Mouse (Mus musculus): Measurements from ENCODE around the gene Aif1.
A peak's percentile ranks its signal among the peaks of the same experiment; 100 is the strongest.

The Aif1 gene

GRCm38 (mm10) chr17:35165451-35166155 is 10.3 kb downstream of the Aif1 start:
- no peak for DNase-seq

GRCm38 (mm10) chr17:35164568-35165450 is 11.1 kb downstream of the Aif1 start, which contains the start of gene Prrc2a:
TSS of gene Prrc2a (minus strand) at chr17:35164897.
- peak; percentile 97 to 99 for DNase-seq

GRCm38 (mm10) chr17:35164218-35164567 is 11.7 kb downstream of the Aif1 start:
- DNase-seq: peak in 1 of 2 experiments; percentile 39

GRCm38 (mm10) chr17:35163326-35164081 is 12.4 kb downstream of the Aif1 start:
- DNase-seq: no peak

- DNase-seq: peak; percentile 54 to 73
Observed at GRCm38 (mm10) chr17:35162730-35163129, 13.1 kb downstream of the Aif1 start.

GRCm38 (mm10) chr17:35162121-35162520 is 13.7 kb downstream of the Aif1 start:
- no peak for DNase-seq

- no peak for DNase-seq
Observed at GRCm38 (mm10) chr17:35161421-35161820, 14.4 kb downstream of the Aif1 start.

- no peak for DNase-seq
Observed at GRCm38 (mm10) chr17:35159638-35160037, 16.2 kb downstream of the Aif1 start.

GRCm38 (mm10) chr17:35158850-35159593 is 16.8 kb downstream of the Aif1 start:
- DNase-seq: no peak

- no peak for DNase-seq
Observed at GRCm38 (mm10) chr17:35157661-35158175, 18.1 kb downstream of the Aif1 start.

GRCm38 (mm10) chr17:35157254-35157653 is 18.6 kb downstream of the Aif1 start:
- no peak for DNase-seq

- no peak for DNase-seq
Observed at GRCm38 (mm10) chr17:35156461-35157200, 19.2 kb downstream of the Aif1 start.

- DNase-seq: no peak
Observed at GRCm38 (mm10) chr17:35155451-35155850, 20.4 kb downstream of the Aif1 start.

- DNase-seq: no peak
Observed at GRCm38 (mm10) chr17:35154616-35155015, 21.3 kb downstream of the Aif1 start.

- no peak for DNase-seq
Observed at GRCm38 (mm10) chr17:35153931-35154330, 21.9 kb downstream of the Aif1 start.

GRCm38 (mm10) chr17:35153077-35153476 is 22.8 kb downstream of the Aif1 start:
- DNase-seq: no peak

GRCm38 (mm10) chr17:35152121-35152520 is 23.7 kb downstream of the Aif1 start:
- peak; percentile 44 to 50 for DNase-seq

- no peak for DNase-seq
Observed at GRCm38 (mm10) chr17:35147922-35148639, 27.8 kb downstream of the Aif1 start.

- DNase-seq: no peak
Observed at GRCm38 (mm10) chr17:35147348-35147747, 28.5 kb downstream of the Aif1 start.

- DNase-seq: no peak
Observed at GRCm38 (mm10) chr17:35146139-35146538, 29.7 kb downstream of the Aif1 start.

GRCm38 (mm10) chr17:35141971-35142370 is 33.9 kb downstream of the Aif1 start:
- DNase-seq: no peak
